Comparison of ENCODE assay signal across 19 mouse cellular contexts in genomic region chr9:79606122-79606521, GRCm38 (mm10).
A peak's percentile ranks its signal among the peaks of the same experiment; 100 is the strongest.
DNase-seq lines count a peak whose midpoint lies in the region; ATAC-seq and TF ChIP-seq lines count a peak whose summit lies in the region.
"Had no signal": no experiment of that assay in that cellular context is flagged by ENCODE, and none has a peak within 500 bp of the region (broad histone marks: within the 10 kb centered on the region; RNA-seq: fewer than 3 reads in every experiment).

No protein-coding gene starts in this region.

- peak; percentile 23 for DNase-seq in embryonic facial prominence, embryonic 11.5 days (ENCODE audit: low spot score)
- DNase-seq in embryonic facial prominence, embryonic 10.5 days (ENCODE audit: low spot score) = no peak
- no peak for DNase-seq in neural tube, embryonic 11.5 days (ENCODE audit: low spot score)
- DNase-seq in hindbrain, postnatal 0 days (ENCODE audit: low spot score) = peak; percentile 23
- DNase-seq in heart, postnatal 25 days (ENCODE audit: low spot score) = no peak
- no peak for DNase-seq in left cerebral cortex, postnatal 4 days
- no peak for DNase-seq in urinary bladder, postnatal 4 days (ENCODE audit: low spot score in 2 of 2)
- DNase-seq: cerebellum, postnatal 10 days; gastrocnemius, postnatal 14 days; heart, postnatal 10 days; right cerebral cortex, adult 18-20 months; spleen, adult 18-20 months had no signal

- no peak overlapping the region for H3K4me3 ChIP-seq in embryonic facial prominence, embryonic 11.5 days (ENCODE audit: low read depth, low read length)
- H3K4me3 ChIP-seq in embryonic facial prominence, embryonic 10.5 days = no peak overlapping the region
- H3K4me3 ChIP-seq in neural tube, embryonic 11.5 days (ENCODE audit: low read depth, low read length) = no peak overlapping the region
- no peak overlapping the region for H3K4me3 ChIP-seq in neural tube, embryonic 15.5 days (replicated peaks)
- no peak overlapping the region for H3K4me3 ChIP-seq in hindbrain, postnatal 0 days (ENCODE audit: low read length)
- H3K4me3 ChIP-seq: intestine, embryonic 15.5 days; megakaryocyte, embryonic 14.5 days; neural tube, embryonic 13.5 days; stomach, embryonic 15.5 days had no signal

- no peaks in the 10 kb centered on the region for H3K9me3 ChIP-seq in embryonic facial prominence, embryonic 11.5 days (replicated peaks; ENCODE audit: control insufficient read depth, low read length)
- H3K9me3 ChIP-seq in embryonic facial prominence, embryonic 10.5 days = no peaks in the 10 kb centered on the region
- no peaks in the 10 kb centered on the region for H3K9me3 ChIP-seq in neural tube, embryonic 11.5 days (ENCODE audit: control insufficient read depth, low read length)
- H3K9me3 ChIP-seq in neural tube, embryonic 15.5 days (replicated peaks) = no peaks in the 10 kb centered on the region
- no peaks in the 10 kb centered on the region for H3K9me3 ChIP-seq in hindbrain, postnatal 0 days (ENCODE audit: low read length)
- H3K9me3 ChIP-seq: intestine, embryonic 15.5 days; megakaryocyte, embryonic 14.5 days; neural tube, embryonic 13.5 days; stomach, embryonic 15.5 days had no signal

- no peaks in the 10 kb centered on the region for H3K36me3 ChIP-seq in embryonic facial prominence, embryonic 11.5 days (replicated peaks; ENCODE audit: control insufficient read depth, insufficient read depth, low read depth, low read length)
- H3K36me3 ChIP-seq in embryonic facial prominence, embryonic 10.5 days (replicated peaks) = no peaks in the 10 kb centered on the region
- no peaks in the 10 kb centered on the region for H3K36me3 ChIP-seq in neural tube, embryonic 11.5 days (ENCODE audit: control insufficient read depth, insufficient read depth, low read length)
- no peaks in the 10 kb centered on the region for H3K36me3 ChIP-seq in neural tube, embryonic 15.5 days
- H3K36me3 ChIP-seq in hindbrain, postnatal 0 days (ENCODE audit: insufficient read depth, low read length) = no peaks in the 10 kb centered on the region
- H3K36me3 ChIP-seq: intestine, embryonic 15.5 days; neural tube, embryonic 13.5 days; stomach, embryonic 15.5 days had no signal

- H3K9ac ChIP-seq in embryonic facial prominence, embryonic 11.5 days (replicated peaks; ENCODE audit: low read length) = no peak overlapping the region
- no peak overlapping the region for H3K9ac ChIP-seq in neural tube, embryonic 11.5 days (ENCODE audit: low read length)
- no peak overlapping the region for H3K9ac ChIP-seq in neural tube, embryonic 15.5 days (replicated peaks)
- H3K9ac ChIP-seq in hindbrain, postnatal 0 days (replicated peaks; ENCODE audit: low read length) = no peak overlapping the region
- H3K9ac ChIP-seq: intestine, embryonic 15.5 days; lung, embryonic 14.5 days; neural tube, embryonic 13.5 days; stomach, embryonic 15.5 days had no signal

- H3K27ac ChIP-seq in embryonic facial prominence, embryonic 11.5 days (replicated peaks; ENCODE audit: low read depth, low read length) = no peak overlapping the region
- H3K27ac ChIP-seq in embryonic facial prominence, embryonic 10.5 days (replicated peaks) = no peak overlapping the region
- no peak overlapping the region for H3K27ac ChIP-seq in neural tube, embryonic 11.5 days (ENCODE audit: low read depth, low read length)
- no peak overlapping the region for H3K27ac ChIP-seq in neural tube, embryonic 15.5 days (replicated peaks)
- no peak overlapping the region for H3K27ac ChIP-seq in hindbrain, postnatal 0 days
- H3K27ac ChIP-seq: intestine, embryonic 15.5 days; neural tube, embryonic 13.5 days; stomach, embryonic 15.5 days had no signal

- H3K4me2 ChIP-seq in embryonic facial prominence, embryonic 11.5 days (ENCODE audit: low read depth, low read length) = no peak overlapping the region
- no peak overlapping the region for H3K4me2 ChIP-seq in neural tube, embryonic 11.5 days (ENCODE audit: low read depth)
- no peak overlapping the region for H3K4me2 ChIP-seq in neural tube, embryonic 15.5 days
- H3K4me2 ChIP-seq in hindbrain, postnatal 0 days (ENCODE audit: low read depth, low read length) = no peak overlapping the region
- H3K4me2 ChIP-seq: intestine, embryonic 15.5 days; lung, embryonic 14.5 days; neural tube, embryonic 13.5 days; stomach, embryonic 15.5 days had no signal

- TF ChIP-seq CTCF in hindbrain, postnatal 0 days (IDR thresholded peaks at IDR 0.05; ENCODE audit: low read depth) = no peak

- H3K4me1 ChIP-seq in embryonic facial prominence, embryonic 11.5 days (ENCODE audit: control insufficient read depth, insufficient read depth, low read length) = peaks cover 2% of the 10 kb centered on the region; the same call in 1 of the 2 replicates
- peaks cover 10% of the 10 kb centered on the region for H3K4me1 ChIP-seq in embryonic facial prominence, embryonic 10.5 days
- no peaks in the 10 kb centered on the region for H3K4me1 ChIP-seq in neural tube, embryonic 11.5 days (ENCODE audit: control insufficient read depth, insufficient read depth, low read length)
- 0 out of 2 replicates have a peak, but pooled peaks cover 4% of the 10 kb centered on the region for H3K4me1 ChIP-seq in neural tube, embryonic 15.5 days
- peaks cover 5% of the 10 kb centered on the region; the same call in 1 of the 2 replicates for H3K4me1 ChIP-seq in hindbrain, postnatal 0 days (ENCODE audit: insufficient read depth, low read length)

- 66% methylated on average over 5 of the region's 5 CpGs for WGBS in embryonic facial prominence, embryonic 11.5 days
- 77% methylated on average over 5 of the region's 5 CpGs for WGBS in embryonic facial prominence, embryonic 10.5 days
- 69% methylated on average over 5 of the region's 5 CpGs for WGBS in neural tube, embryonic 11.5 days
- WGBS in neural tube, embryonic 15.5 days = 46% methylated on average over 5 of the region's 5 CpGs
- 46% methylated on average over 5 of the region's 5 CpGs for WGBS in hindbrain, postnatal 0 days

- intact Hi-C loops in heart, postnatal 25 days (cut with DNase I) = no loop called here
- intact Hi-C loops in left cerebral cortex, postnatal 4 days (cut with DNase I) = no loop called here

- no peaks in the 10 kb centered on the region for H3K27me3 ChIP-seq in embryonic facial prominence, embryonic 11.5 days (ENCODE audit: control insufficient read depth, insufficient read depth, low read length)
- peaks cover 8% of the 10 kb centered on the region; the same call in 1 of the 2 replicates for H3K27me3 ChIP-seq in embryonic facial prominence, embryonic 10.5 days (replicated peaks; ENCODE audit: low read depth, poor library complexity, severe bottlenecking)
- no peaks in the 10 kb centered on the region for H3K27me3 ChIP-seq in neural tube, embryonic 11.5 days (ENCODE audit: control insufficient read depth, insufficient read depth, low read length)
- no peaks in the 10 kb centered on the region for H3K27me3 ChIP-seq in neural tube, embryonic 15.5 days (replicated peaks)
- H3K27me3 ChIP-seq in hindbrain, postnatal 0 days (ENCODE audit: insufficient read depth, low read length) = no peaks in the 10 kb centered on the region
- H3K27me3 ChIP-seq: CH12.LX; intestine, embryonic 15.5 days; megakaryocyte, embryonic 14.5 days; stomach, embryonic 15.5 days had no signal

- no peak for ATAC-seq in embryonic facial prominence, embryonic 11.5 days (replicated peaks; ENCODE audit: insufficient number of reproducible peaks, low FRiP score, low TSS enrichment, low read depth)
- 0 out of 2 replicates have a peak, but pooled peaks have one; percentile 12 for ATAC-seq in neural tube, embryonic 11.5 days (ENCODE audit: insufficient read depth, low FRiP score, low TSS enrichment)
- ATAC-seq in neural tube, embryonic 15.5 days (ENCODE audit: low FRiP score) = no peak
- ATAC-seq in hindbrain, postnatal 0 days = no peak
- ATAC-seq: intestine, embryonic 15.5 days had no signal

Comparison
In these comparisons a context has a peak if more than half of its experiments do, and no peak if none do; other contexts are left out.
1. DNase-seq: peak in embryonic facial prominence, embryonic 11.5 days (single experiment) and hindbrain, postnatal 0 days (single experiment); none in embryonic facial prominence, embryonic 10.5 days (single experiment), neural tube, embryonic 11.5 days (single experiment), heart, postnatal 25 days (single experiment), left cerebral cortex, postnatal 4 days (single experiment) and urinary bladder, postnatal 4 days (0 of 2).